Mouse (Mus musculus): Measurements from ENCODE around the gene Txndc11.

DNA sequence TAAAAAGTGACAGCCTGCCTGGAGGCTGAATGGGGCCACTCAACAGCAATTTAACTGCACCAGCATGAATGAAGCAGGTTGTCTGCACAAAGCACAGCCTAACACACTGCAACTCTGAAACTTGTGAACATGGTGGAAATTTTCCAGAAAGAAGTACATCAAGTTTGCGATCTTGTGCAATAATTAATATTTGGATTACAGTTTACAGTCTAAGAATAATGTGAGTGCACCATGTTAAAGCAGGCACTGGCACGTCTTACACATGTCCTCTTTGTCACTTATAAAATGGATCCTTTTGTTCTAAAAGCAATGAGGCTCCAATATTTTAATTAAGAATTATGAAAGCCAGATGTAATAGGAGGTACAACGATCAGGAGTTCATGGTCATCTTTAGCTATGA, 37.1 kb downstream of the Txndc11 start:
- TF ChIP-seq CTCF (IDR thresholded peaks at IDR 0.05; ENCODE audit: borderline replicate concordance, insufficient read depth, low read length) (no peak), POLR2A (IDR thresholded peaks at IDR 0.05; ENCODE audit: low read depth, low read length) (no peak)

Measured in embryonic fibroblast, embryonic 13.5 days (primary cell).